Mouse (Mus musculus): ENCODE data around the gene Haus4. TPM values are rescaled to one million over a fixed set of nuclear protein-coding genes. Genes with fewer than 3 reads are reported as not detected.

The Haus4 gene
- polyA plus RNA-seq, 1 experiment from 2014 or later: 40.4 TPM

- Histone ChIP-seq H3K9ac (ENCODE audit: low read depth, low read length) (peak overlapping the region; percentile 84), H3K9me3 (ENCODE audit: control insufficient read depth, low read length) (no peaks in the 10 kb centered on the region), H3K27ac (replicated peaks; ENCODE audit: low read depth, low read length) (peak overlapping the region; percentile 95), H3K36me3 (ENCODE audit: control insufficient read depth, insufficient read depth, low read length) (peaks cover 21% of the 10 kb centered on the region), H3K4me3 (ENCODE audit: low read depth, low read length) (peak overlapping the region; percentile 72), H3K4me1 (ENCODE audit: control insufficient read depth, insufficient read depth, low read length) (peaks cover 23% of the 10 kb centered on the region), H3K4me2 (ENCODE audit: low read depth, low read length) (peak overlapping the region; percentile 89), H3K27me3 (replicated peaks; ENCODE audit: control insufficient read depth, insufficient read depth, low read length) (no peaks in the 10 kb centered on the region)
- peak; percentile 31 for DNase-seq (ENCODE audit: low spot score)
- WGBS: under 1% methylated on average over 46 of the region's 84 CpGs
- ATAC-seq (ENCODE audit: low read depth): no peak
Measured at GRCm38 (mm10) chr14:54576241-54577088, 22.0 kb upstream of the Haus4 start.

- H3K4me2 ChIP-seq (ENCODE audit: low read depth, low read length): peak overlapping the region; percentile 89
- peak overlapping the region; percentile 72 for H3K4me3 ChIP-seq (ENCODE audit: low read depth, low read length)
- H3K4me1 ChIP-seq (ENCODE audit: control insufficient read depth, insufficient read depth, low read length): peaks cover 23% of the 10 kb centered on the region
- 0% methylated on average over 27 of the region's 39 CpGs for WGBS
- H3K36me3 ChIP-seq (ENCODE audit: control insufficient read depth, insufficient read depth, low read length): peaks cover 29% of the 10 kb centered on the region
- DNase-seq (ENCODE audit: low spot score): peak; percentile 94
- ATAC-seq (ENCODE audit: low read depth): peak; percentile 27
- H3K27ac ChIP-seq (replicated peaks; ENCODE audit: low read depth, low read length): peak overlapping the region; percentile 95
- peak overlapping the region; percentile 84 for H3K9ac ChIP-seq (ENCODE audit: low read depth, low read length)
- H3K27me3 ChIP-seq (replicated peaks; ENCODE audit: control insufficient read depth, insufficient read depth, low read length): no peaks in the 10 kb centered on the region
- no peaks in the 10 kb centered on the region for H3K9me3 ChIP-seq (ENCODE audit: control insufficient read depth, low read length)
Measured at GRCm38 (mm10) chr14:54575631-54576030, 21.2 kb upstream of the Haus4 start.

GRCm38 (mm10) chr14:54575031-54575430, 20.6 kb upstream of the Haus4 start:
- H3K4me2 ChIP-seq (ENCODE audit: low read depth, low read length): peak overlapping the region; percentile 89

GRCm38 (mm10) chr14:54574253-54574652, 19.8 kb upstream of the Haus4 start:
- Histone ChIP-seq H3K4me1 (ENCODE audit: control insufficient read depth, insufficient read depth, low read length) (peaks cover 23% of the 10 kb centered on the region), H3K36me3 (ENCODE audit: control insufficient read depth, insufficient read depth, low read length) (peaks cover 41% of the 10 kb centered on the region), H3K27me3 (replicated peaks; ENCODE audit: control insufficient read depth, insufficient read depth, low read length) (no peaks in the 10 kb centered on the region), H3K27ac (replicated peaks; ENCODE audit: low read depth, low read length) (peak overlapping the region; percentile 75), H3K4me2 (ENCODE audit: low read depth, low read length) (peak overlapping the region; percentile 89), H3K9me3 (ENCODE audit: control insufficient read depth, low read length) (no peaks in the 10 kb centered on the region), H3K9ac (ENCODE audit: low read depth, low read length) (peak overlapping the region; percentile 84), H3K4me3 (ENCODE audit: low read depth, low read length) (peak overlapping the region; percentile 72)
- WGBS: 7% methylated on average over 4 of the region's 4 CpGs
- peak; percentile 86 for DNase-seq (ENCODE audit: low spot score)
- peak; percentile 50 for ATAC-seq (ENCODE audit: low read depth)

More at GRCm38 (mm10) chr14:54575031-54575430, 20.6 kb upstream of the Haus4 start:
- peaks cover 35% of the 10 kb centered on the region for H3K36me3 ChIP-seq (ENCODE audit: control insufficient read depth, insufficient read depth, low read length)
- H3K9me3 ChIP-seq (ENCODE audit: control insufficient read depth, low read length): no peaks in the 10 kb centered on the region
- H3K4me3 ChIP-seq (ENCODE audit: low read depth, low read length): peak overlapping the region; percentile 72
- no peaks in the 10 kb centered on the region for H3K27me3 ChIP-seq (replicated peaks; ENCODE audit: control insufficient read depth, insufficient read depth, low read length)
- ATAC-seq (ENCODE audit: low read depth): no peak
- WGBS: 3% methylated on average over 8 of the region's 8 CpGs
- peaks cover 23% of the 10 kb centered on the region for H3K4me1 ChIP-seq (ENCODE audit: control insufficient read depth, insufficient read depth, low read length)
- DNase-seq (ENCODE audit: low spot score): no peak
- peak overlapping the region; percentile 75 for H3K27ac ChIP-seq (replicated peaks; ENCODE audit: low read depth, low read length)
- peak overlapping the region; percentile 84 for H3K9ac ChIP-seq (ENCODE audit: low read depth, low read length)

- H3K27ac ChIP-seq (replicated peaks; ENCODE audit: low read depth, low read length): peak overlapping the region; percentile 63; the same call in 1 of the 2 replicates
- H3K4me1 ChIP-seq (ENCODE audit: control insufficient read depth, insufficient read depth, low read length): peaks cover 23% of the 10 kb centered on the region
- DNase-seq (ENCODE audit: low spot score): peak; percentile 89
- no peaks in the 10 kb centered on the region for H3K27me3 ChIP-seq (replicated peaks; ENCODE audit: control insufficient read depth, insufficient read depth, low read length)
- no peaks in the 10 kb centered on the region for H3K9me3 ChIP-seq (ENCODE audit: control insufficient read depth, low read length)
- peak overlapping the region; percentile 89 for H3K4me2 ChIP-seq (ENCODE audit: low read depth, low read length)
- WGBS: 11% methylated on average over 11 of the region's 14 CpGs
- H3K36me3 ChIP-seq (ENCODE audit: control insufficient read depth, insufficient read depth, low read length): peaks cover 53% of the 10 kb centered on the region
- peak overlapping the region; percentile 84 for H3K9ac ChIP-seq (ENCODE audit: low read depth, low read length)
- peak; percentile 31 for ATAC-seq (ENCODE audit: low read depth)
- H3K4me3 ChIP-seq (ENCODE audit: low read depth, low read length): peak overlapping the region; percentile 72
Measured at GRCm38 (mm10) chr14:54572790-54573736, 18.6 kb upstream of the Haus4 start.

DNA sequence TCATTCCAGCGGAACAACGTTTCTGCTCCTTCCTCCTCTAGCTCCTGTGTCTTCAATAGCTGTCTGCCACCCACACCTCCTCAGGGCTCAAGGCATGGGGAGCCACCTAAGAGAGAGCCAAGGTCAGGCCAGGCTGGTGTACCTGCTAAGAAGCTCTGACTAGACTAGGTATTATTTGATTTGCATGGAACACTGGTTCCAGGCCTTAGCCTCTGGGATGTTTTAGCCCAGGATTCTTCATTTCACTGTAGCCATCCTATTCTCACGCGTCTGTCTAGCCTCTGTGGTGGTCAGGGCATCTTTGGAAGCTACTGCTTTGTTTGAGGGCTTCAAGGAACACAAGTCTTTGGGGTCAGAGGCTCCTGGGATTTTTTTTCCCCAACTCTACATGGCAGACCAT, 17.7 kb upstream of the Haus4 start:
- peaks cover 23% of the 10 kb centered on the region for H3K4me1 ChIP-seq (ENCODE audit: control insufficient read depth, insufficient read depth, low read length)
- peaks cover 62% of the 10 kb centered on the region for H3K36me3 ChIP-seq (ENCODE audit: control insufficient read depth, insufficient read depth, low read length)
- peak overlapping the region; percentile 72; the same call in 1 of the 2 replicates for H3K4me3 ChIP-seq (ENCODE audit: low read depth, low read length)
- H3K9ac ChIP-seq (ENCODE audit: low read depth, low read length): peak overlapping the region; percentile 23; the same call in 1 of the 2 replicates
- DNase-seq (ENCODE audit: low spot score): no peak
- ATAC-seq (ENCODE audit: low read depth): no peak
- H3K4me2 ChIP-seq (ENCODE audit: low read depth, low read length): peak overlapping the region; percentile 89; the same call in 1 of the 2 replicates
- WGBS: 55% methylated on average over 4 of the region's 4 CpGs
- H3K27ac ChIP-seq (replicated peaks; ENCODE audit: low read depth, low read length): peak overlapping the region; percentile 63; the same call in 1 of the 2 replicates
- no peaks in the 10 kb centered on the region for H3K27me3 ChIP-seq (replicated peaks; ENCODE audit: control insufficient read depth, insufficient read depth, low read length)
- no peaks in the 10 kb centered on the region for H3K9me3 ChIP-seq (ENCODE audit: control insufficient read depth, low read length)

GRCm38 (mm10) chr14:54569451-54570392, 15.3 kb upstream of the Haus4 start:
- no peaks in the 10 kb centered on the region for H3K9me3 ChIP-seq (ENCODE audit: control insufficient read depth, low read length)
- no peak overlapping the region for H3K4me2 ChIP-seq (ENCODE audit: low read depth, low read length)
- H3K4me3 ChIP-seq (ENCODE audit: low read depth, low read length): no peak overlapping the region
- no peaks in the 10 kb centered on the region for H3K27me3 ChIP-seq (replicated peaks; ENCODE audit: control insufficient read depth, insufficient read depth, low read length)
- ATAC-seq (ENCODE audit: low read depth) (no peak), DNase-seq (ENCODE audit: low spot score) (no peak)
- H3K36me3 ChIP-seq (ENCODE audit: control insufficient read depth, insufficient read depth, low read length): peaks cover 72% of the 10 kb centered on the region
- no peak overlapping the region for H3K27ac ChIP-seq (replicated peaks; ENCODE audit: low read depth, low read length)
- 47% methylated on average over 17 of the region's 17 CpGs for WGBS
- H3K9ac ChIP-seq (ENCODE audit: low read depth, low read length): no peak overlapping the region
- H3K4me1 ChIP-seq (ENCODE audit: control insufficient read depth, insufficient read depth, low read length): peaks cover 19% of the 10 kb centered on the region
